Mouse (Mus musculus): Measurements from ENCODE around the gene Sdsl. TPM values are rescaled to one million over a fixed set of nuclear protein-coding genes. Genes with fewer than 3 reads are reported as not detected.

Gene Sdsl
- polyA plus RNA-seq, 2 experiments = 0.61 to 1.2 TPM

DNA sequence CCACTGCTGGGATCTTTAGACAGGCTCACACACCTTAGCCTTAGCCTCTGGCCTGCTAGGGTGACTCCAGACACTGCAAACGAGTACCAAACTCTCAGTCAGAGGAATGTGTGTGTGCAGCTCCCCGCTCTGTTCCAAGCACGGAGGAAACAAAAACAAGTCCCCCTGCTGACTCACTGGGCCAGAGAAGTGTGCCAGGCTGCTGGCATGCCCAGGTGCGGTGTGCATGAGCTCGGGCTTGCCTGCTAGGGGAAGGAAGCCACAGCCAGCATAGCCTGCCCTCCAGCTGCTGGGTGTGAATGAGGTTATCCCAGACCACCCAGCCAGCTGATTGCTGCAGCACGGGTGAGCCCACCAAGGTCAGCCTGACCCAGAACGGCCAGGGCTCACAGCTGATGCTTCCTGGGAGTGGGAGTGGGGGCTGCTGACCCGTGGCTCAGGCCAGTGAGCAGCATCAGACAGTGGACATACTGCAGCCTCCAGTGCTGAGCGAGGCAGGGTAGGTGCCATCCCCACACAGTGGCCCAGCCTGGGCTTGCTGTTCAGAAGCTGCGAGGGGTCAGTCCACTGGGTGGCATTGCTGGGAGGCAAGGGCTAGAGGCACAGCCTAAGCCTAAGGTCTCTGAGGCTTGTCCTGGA lies 22.6 kb upstream of the Sdsl start:
- H3K27ac ChIP-seq (replicated peaks; ENCODE audit: low read depth, low read length) = no peak overlapping the region
- no peak overlapping the region for H3K9ac ChIP-seq (ENCODE audit: low read depth, low read length, severe bottlenecking)
- WGBS = 78% methylated on average over 10 of the region's 10 CpGs
- H3K4me2 ChIP-seq (replicated peaks; ENCODE audit: low read depth, low read length, severe bottlenecking) = no peak overlapping the region
- DNase-seq (ENCODE audit: low spot score) (no peak), ATAC-seq (ENCODE audit: low FRiP score, low read depth) (no peak)
- no peaks in the 10 kb centered on the region for H3K27me3 ChIP-seq (ENCODE audit: control insufficient read depth, insufficient read depth, low read length)
- H3K4me1 ChIP-seq (ENCODE audit: control insufficient read depth, insufficient read depth, low read length) = no peaks in the 10 kb centered on the region
- TF ChIP-seq POLR2A (IDR thresholded peaks at IDR 0.05; ENCODE audit: borderline replicate concordance, extremely low read depth, insufficient read depth, insufficient read length) = no peak
- H3K4me3 ChIP-seq (replicated peaks; ENCODE audit: low read length) = no peak overlapping the region
- H3K9me3 ChIP-seq (ENCODE audit: control insufficient read depth, low read length) = no peaks in the 10 kb centered on the region
- H3K36me3 ChIP-seq (ENCODE audit: control insufficient read depth, insufficient read depth, low read length) = peaks cover 23% of the 10 kb centered on the region; the same call in 1 of the 2 replicates

DNA sequence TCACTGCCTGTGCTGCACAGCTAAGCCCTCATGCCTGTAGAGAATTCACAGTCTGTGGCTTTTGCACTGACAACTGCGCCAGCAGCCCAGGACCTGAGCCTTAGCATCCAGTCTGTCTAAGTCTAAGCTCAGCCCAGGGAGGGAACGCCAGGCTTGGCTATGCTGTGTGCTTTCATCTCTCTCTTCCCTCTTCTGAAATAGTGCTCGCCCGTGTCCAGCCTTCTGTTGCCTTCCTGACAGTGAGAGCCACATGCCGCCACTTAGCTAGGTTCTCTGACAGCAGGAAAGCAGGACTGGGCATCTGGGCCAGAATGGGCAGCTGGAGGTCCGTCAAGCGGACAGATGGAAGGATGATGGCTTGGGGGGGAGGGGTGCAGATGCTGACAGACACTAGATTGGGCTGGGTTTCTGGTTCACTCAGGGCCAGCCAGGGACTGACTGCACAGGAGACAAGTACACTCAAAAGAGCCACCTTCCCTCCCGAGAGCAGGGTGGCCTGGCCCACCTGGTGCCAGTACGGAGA lies 21.3 kb upstream of the Sdsl start:
- Histone ChIP-seq H3K9me3 (ENCODE audit: control insufficient read depth, low read length) (no peaks in the 10 kb centered on the region), H3K4me1 (ENCODE audit: control insufficient read depth, insufficient read depth, low read length) (no peaks in the 10 kb centered on the region), H3K4me3 (replicated peaks; ENCODE audit: low read length) (no peak overlapping the region), H3K9ac (ENCODE audit: low read depth, low read length, severe bottlenecking) (no peak overlapping the region), H3K27ac (replicated peaks; ENCODE audit: low read depth, low read length) (no peak overlapping the region), H3K4me2 (replicated peaks; ENCODE audit: low read depth, low read length, severe bottlenecking) (no peak overlapping the region), H3K36me3 (ENCODE audit: control insufficient read depth, insufficient read depth, low read length) (peaks cover 23% of the 10 kb centered on the region; the same call in 1 of the 2 replicates), H3K27me3 (ENCODE audit: control insufficient read depth, insufficient read depth, low read length) (no peaks in the 10 kb centered on the region)
- no peak for TF ChIP-seq POLR2A (IDR thresholded peaks at IDR 0.05; ENCODE audit: borderline replicate concordance, extremely low read depth, insufficient read depth, insufficient read length)
- no peak for DNase-seq (ENCODE audit: low spot score)
- ATAC-seq (ENCODE audit: low FRiP score, low read depth) = no peak
- 85% methylated on average over 9 of the region's 9 CpGs for WGBS

DNA sequence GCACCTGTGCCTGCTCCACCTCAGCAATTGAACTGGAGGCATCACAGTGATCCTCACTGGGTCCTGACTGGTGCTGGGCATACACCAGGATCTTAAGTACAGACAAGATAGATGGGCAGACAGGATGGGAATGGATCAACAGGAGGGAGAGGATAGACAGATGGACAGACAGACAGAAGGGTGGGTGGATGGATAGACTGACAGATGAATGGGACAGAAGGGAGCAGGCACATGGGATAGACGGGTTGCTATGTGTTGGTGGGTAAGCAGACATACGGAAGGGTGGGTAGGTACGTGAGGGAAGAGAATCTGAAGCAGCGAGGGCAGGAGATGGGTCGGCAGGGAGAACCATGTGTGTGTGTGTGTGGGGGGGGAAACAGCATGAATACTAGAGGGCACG lies 20.8 kb upstream of the Sdsl start:
- H3K4me3 ChIP-seq (replicated peaks; ENCODE audit: low read length) = no peak overlapping the region
- H3K4me1 ChIP-seq (ENCODE audit: control insufficient read depth, insufficient read depth, low read length) = no peaks in the 10 kb centered on the region
- WGBS = 94% methylated on average over 6 of the region's 6 CpGs
- H3K27ac ChIP-seq (replicated peaks; ENCODE audit: low read depth, low read length) = no peak overlapping the region
- H3K4me2 ChIP-seq (replicated peaks; ENCODE audit: low read depth, low read length, severe bottlenecking) = no peak overlapping the region
- no peaks in the 10 kb centered on the region for H3K27me3 ChIP-seq (ENCODE audit: control insufficient read depth, insufficient read depth, low read length)
- no peaks in the 10 kb centered on the region for H3K9me3 ChIP-seq (ENCODE audit: control insufficient read depth, low read length)
- H3K36me3 ChIP-seq (ENCODE audit: control insufficient read depth, insufficient read depth, low read length) = peaks cover 25% of the 10 kb centered on the region
- no peak overlapping the region for H3K9ac ChIP-seq (ENCODE audit: low read depth, low read length, severe bottlenecking)
- DNase-seq (ENCODE audit: low spot score) (no peak), ATAC-seq (ENCODE audit: low FRiP score, low read depth) (no peak)
- TF ChIP-seq POLR2A (IDR thresholded peaks at IDR 0.05; ENCODE audit: borderline replicate concordance, extremely low read depth, insufficient read depth, insufficient read length) = no peak

DNA sequence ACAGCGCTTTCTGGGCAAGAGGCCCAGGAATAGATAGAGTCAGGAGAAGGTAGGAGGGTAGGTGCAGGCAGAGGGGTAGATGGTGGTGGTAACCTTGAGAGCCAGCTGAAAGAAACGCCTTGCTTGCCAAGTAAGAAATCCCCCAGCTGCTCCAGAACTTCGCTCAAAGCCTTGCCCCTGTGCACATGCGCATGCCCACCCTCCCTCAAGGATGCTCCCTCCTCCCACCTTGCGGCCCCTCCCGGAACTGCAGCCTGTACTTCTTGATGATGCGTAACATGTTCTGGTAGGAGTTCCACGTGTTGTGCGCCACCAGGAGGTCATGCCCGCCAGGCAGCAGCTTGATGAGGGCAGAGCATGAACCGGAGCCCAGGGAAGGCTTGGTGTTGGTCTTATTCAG lies 19.8 kb upstream of the Sdsl start:
- ATAC-seq (ENCODE audit: low FRiP score, low read depth) (no peak), DNase-seq (ENCODE audit: low spot score) (no peak)
- no peaks in the 10 kb centered on the region for H3K27me3 ChIP-seq (ENCODE audit: control insufficient read depth, insufficient read depth, low read length)
- H3K4me2 ChIP-seq (replicated peaks; ENCODE audit: low read depth, low read length, severe bottlenecking) = no peak overlapping the region
- H3K36me3 ChIP-seq (ENCODE audit: control insufficient read depth, insufficient read depth, low read length) = peaks cover 35% of the 10 kb centered on the region
- H3K9me3 ChIP-seq (ENCODE audit: control insufficient read depth, low read length) = no peaks in the 10 kb centered on the region
- no peaks in the 10 kb centered on the region for H3K4me1 ChIP-seq (ENCODE audit: control insufficient read depth, insufficient read depth, low read length)
- no peak overlapping the region for H3K27ac ChIP-seq (replicated peaks; ENCODE audit: low read depth, low read length)
- no peak overlapping the region for H3K4me3 ChIP-seq (replicated peaks; ENCODE audit: low read length)
- no peak overlapping the region for H3K9ac ChIP-seq (ENCODE audit: low read depth, low read length, severe bottlenecking)
- TF ChIP-seq POLR2A (IDR thresholded peaks at IDR 0.05; ENCODE audit: borderline replicate concordance, extremely low read depth, insufficient read depth, insufficient read length) = no peak
- 65% methylated on average over 11 of the region's 11 CpGs for WGBS

DNA sequence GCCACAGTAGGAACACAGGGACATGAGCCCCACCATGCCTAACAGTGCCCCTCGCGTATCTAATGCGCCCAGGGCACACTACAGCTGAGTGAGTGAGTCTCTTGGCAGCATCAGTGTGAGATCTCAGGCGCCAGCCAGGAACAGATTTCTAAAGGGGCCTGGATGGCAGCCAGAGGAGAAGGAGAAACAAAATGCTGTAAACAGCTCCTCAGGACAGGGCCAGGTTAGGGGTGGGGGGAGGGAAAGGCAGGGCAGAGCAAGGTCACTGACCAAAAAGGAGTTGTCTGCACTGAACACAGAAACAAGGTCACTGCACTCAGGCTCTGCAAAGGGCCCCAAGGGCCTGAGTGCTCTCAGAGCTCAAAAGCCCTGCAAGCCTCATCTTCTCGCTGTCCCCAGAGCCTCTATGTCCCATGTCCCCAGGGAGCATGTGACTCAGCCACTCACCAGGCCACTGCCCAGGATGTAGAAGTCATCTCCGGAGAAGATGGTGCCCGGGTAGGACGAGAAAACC lies 18.1 kb upstream of the Sdsl start:
- no peak for DNase-seq (ENCODE audit: low spot score)
- H3K9me3 ChIP-seq (ENCODE audit: control insufficient read depth, low read length) = no peaks in the 10 kb centered on the region
- no peak overlapping the region for H3K4me2 ChIP-seq (replicated peaks; ENCODE audit: low read depth, low read length, severe bottlenecking)
- H3K27me3 ChIP-seq (ENCODE audit: control insufficient read depth, insufficient read depth, low read length) = no peaks in the 10 kb centered on the region
- TF ChIP-seq POLR2A (IDR thresholded peaks at IDR 0.05; ENCODE audit: borderline replicate concordance, extremely low read depth, insufficient read depth, insufficient read length) = no peak
- H3K4me1 ChIP-seq (ENCODE audit: control insufficient read depth, insufficient read depth, low read length) = no peaks in the 10 kb centered on the region
- no peak for ATAC-seq (ENCODE audit: low FRiP score, low read depth)
- H3K36me3 ChIP-seq (ENCODE audit: control insufficient read depth, insufficient read depth, low read length) = peaks cover 51% of the 10 kb centered on the region
- H3K4me3 ChIP-seq (replicated peaks; ENCODE audit: low read length) = no peak overlapping the region
- WGBS = 79% methylated on average over 8 of the region's 8 CpGs
- no peak overlapping the region for H3K9ac ChIP-seq (ENCODE audit: low read depth, low read length, severe bottlenecking)
- H3K27ac ChIP-seq (replicated peaks; ENCODE audit: low read depth, low read length) = no peak overlapping the region

Measured in limb, embryonic 14.5 days (tissue).